Mouse (Mus musculus): ENCODE results near the gene Pbxip1.

Gene Pbxip1

GRCm38 (mm10) chr3:89432606-89433005 is 3.9 kb upstream of the Pbxip1 start:
- DNase-seq (ENCODE audit: low spot score in 2 of 2), result no peak

DNA sequence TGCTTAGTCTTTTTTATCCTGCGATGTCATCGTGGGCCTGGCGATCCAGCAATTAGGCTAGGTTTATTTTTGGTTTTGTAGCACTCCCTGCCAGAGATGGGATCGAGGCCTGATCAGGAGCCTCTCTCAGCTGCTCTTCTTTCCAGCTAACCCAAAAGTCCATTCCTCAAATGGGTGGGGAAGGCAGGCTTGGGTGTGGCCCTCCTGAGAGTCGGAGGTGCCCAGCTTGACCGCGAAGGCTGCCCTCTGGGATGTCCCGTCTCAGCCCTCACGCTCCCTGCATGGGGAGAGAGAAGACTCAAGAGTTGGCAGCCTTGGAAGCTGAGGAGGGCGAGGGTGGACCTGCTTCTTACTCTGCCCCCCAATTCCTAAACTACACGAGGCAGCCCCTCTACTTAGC is 2.0 kb upstream of the Pbxip1 start:
- DNase-seq (ENCODE audit: low spot score in 2 of 2), result no peak

- DNase-seq (ENCODE audit: low spot score in 2 of 2), result no peak
Observed at GRCm38 (mm10) chr3:89435041-89435440, 1.5 kb upstream of the Pbxip1 start.

DNA sequence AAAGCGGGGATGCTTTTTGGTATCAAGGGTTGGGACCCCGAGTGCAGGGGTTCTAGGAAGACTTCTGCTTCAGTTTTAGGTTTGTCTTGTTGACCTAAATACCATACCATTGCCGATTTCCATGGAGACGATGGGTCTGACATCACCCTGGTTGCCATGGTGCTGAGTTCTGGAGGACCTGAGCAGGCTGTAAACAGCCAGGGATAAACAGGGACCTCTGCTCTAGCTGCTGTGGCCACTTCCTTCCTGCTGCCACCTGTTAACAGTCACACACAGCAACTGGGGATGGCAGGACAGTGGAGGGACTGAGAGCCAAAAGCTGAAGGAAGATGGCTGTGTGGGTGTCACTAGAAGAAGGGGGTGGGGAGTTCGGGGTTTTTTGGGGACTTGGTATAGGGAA is 763 bp downstream of the Pbxip1 start:
- no peak for DNase-seq (ENCODE audit: low spot score in 2 of 2)

- DNase-seq (ENCODE audit: low spot score in 2 of 2), result no peak
Observed at GRCm38 (mm10) chr3:89440691-89441090, 4.2 kb downstream of the Pbxip1 start.

GRCm38 (mm10) chr3:89448720-89449537 is 12.4 kb downstream of the Pbxip1 start:
- no peak for DNase-seq (ENCODE audit: low spot score in 2 of 2)

DNA sequence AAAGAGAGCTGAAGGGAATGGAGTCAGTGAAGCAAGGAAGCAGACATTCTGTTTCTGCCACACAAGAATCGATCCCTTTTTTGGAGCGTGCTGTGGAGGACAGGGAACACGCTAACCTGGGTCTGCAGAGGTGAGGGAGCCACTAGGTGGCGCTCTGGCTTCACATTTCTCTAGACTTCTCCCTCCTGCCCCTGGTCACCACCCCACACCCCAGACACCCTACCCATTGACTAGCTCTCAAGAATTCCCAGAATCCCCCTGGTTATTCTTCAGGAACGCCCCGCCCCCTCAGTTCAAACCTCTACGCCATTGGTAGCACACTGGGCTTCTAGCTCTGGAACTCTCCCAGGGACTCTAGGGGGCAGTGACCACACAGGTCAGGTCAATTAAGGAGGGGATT is 13.0 kb downstream of the Pbxip1 start:
- peak; percentile 53 to 55 for DNase-seq (ENCODE audit: low spot score in 2 of 2)

GRCm38 (mm10) chr3:89451916-89452315 is 15.4 kb downstream of the Pbxip1 start:
- DNase-seq (ENCODE audit: low spot score in 2 of 2), result no peak

- no peak for DNase-seq (ENCODE audit: low spot score in 2 of 2)
Observed at GRCm38 (mm10) chr3:89454401-89455177, 18.1 kb downstream of the Pbxip1 start, which contains the start of gene Pmvk. Gene Pmvk (plus strand): TSS chr3:89454541.

DNA sequence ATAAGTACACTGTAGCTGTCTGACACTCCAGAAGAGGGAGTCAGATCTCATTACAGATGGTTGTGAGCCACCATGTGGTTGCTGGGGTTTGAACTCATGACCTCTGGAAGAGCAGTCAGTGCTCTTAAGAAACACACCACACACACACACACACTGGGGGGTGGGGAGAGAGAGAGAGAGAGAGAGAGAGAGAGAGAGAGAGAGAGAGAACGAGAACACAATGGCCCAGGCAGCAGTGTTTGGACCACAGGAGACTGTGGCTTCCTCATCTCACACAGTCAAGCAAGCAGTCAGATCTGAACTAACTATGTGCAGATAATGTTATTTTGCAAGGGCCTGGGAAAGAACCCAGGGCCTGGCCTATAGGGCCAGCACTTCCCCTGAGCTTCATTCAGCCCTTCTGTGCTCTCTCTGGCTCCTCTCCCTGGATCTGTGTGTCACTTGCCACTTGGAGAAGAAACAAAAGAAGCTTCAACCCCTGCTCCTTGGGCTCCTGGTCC is 19.3 kb downstream of the Pbxip1 start:
- DNase-seq (ENCODE audit: low spot score in 2 of 2), result no peak

DNA sequence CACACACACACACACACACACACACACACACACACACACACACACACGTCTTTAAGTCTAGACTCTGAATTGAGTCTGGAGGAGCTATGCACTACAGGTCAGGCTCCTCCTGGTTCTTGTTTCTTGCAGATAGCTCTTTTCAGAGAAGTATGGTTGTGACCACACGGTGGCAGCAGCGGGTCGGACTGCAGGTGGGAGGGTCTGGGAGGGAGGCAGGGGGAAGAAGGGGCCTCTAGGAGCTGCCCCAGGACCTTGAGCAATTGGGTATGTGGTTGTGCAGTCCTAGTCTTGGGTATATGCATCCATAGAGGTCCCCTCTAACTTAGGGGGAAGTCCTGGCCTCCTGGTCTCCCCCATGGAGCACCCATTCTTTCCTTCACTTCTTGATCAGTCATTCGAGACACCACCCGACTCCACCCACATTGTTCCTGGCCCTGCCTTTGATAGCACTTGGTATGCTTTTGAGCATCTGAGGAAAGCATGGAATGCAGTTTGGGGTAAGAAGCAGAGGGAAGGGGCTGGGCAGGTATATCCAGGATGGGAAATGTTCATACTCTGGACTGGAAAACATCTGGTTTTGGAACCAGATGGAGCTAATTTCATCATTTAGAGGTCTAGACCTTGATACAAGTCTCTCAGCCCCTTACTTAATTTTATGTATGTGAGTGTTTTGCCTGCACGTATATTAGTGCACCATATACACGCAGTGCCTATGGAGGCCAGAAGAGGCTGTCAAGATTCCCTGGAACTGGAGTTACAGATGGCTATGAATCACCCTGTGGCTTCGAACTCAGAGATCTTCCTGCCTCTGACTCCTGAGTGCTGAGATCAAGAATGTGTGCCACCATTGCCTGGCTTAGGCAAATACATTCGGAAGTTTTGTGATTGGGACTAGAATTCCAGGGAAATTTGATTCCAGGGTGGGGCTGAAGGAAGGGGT is 20.5 kb downstream of the Pbxip1 start:
- DNase-seq (ENCODE audit: low spot score in 2 of 2), result no peak

DNA sequence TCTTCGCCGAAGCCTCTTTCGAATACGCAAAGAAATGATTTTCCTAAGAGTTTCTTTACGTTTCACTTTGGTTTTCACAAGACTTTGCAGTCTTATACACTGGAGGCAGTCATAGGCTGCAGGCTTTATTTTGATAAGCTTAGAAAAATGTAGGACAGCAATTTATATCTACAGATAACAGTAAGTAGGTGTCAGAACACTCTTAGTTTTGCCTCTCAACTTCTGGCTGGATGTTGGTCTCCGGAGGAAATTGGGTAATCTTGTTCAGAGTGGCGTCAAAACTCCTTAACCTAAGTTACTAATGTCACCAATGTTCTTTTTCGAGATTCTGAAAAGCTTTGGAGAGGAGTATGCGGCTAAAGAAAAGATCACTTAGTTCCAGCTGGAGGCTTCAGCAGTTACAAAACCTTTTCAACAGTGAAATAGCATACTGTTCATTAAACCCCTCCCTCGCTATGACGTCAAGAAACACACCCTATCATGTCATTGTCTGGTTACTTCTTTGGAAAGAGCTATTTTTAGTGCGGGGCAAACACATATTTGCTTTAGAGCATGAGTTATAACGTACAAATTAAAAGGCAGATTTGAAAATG is 22.0 kb downstream of the Pbxip1 start:
- no peak for DNase-seq (ENCODE audit: low spot score in 2 of 2)

DNA sequence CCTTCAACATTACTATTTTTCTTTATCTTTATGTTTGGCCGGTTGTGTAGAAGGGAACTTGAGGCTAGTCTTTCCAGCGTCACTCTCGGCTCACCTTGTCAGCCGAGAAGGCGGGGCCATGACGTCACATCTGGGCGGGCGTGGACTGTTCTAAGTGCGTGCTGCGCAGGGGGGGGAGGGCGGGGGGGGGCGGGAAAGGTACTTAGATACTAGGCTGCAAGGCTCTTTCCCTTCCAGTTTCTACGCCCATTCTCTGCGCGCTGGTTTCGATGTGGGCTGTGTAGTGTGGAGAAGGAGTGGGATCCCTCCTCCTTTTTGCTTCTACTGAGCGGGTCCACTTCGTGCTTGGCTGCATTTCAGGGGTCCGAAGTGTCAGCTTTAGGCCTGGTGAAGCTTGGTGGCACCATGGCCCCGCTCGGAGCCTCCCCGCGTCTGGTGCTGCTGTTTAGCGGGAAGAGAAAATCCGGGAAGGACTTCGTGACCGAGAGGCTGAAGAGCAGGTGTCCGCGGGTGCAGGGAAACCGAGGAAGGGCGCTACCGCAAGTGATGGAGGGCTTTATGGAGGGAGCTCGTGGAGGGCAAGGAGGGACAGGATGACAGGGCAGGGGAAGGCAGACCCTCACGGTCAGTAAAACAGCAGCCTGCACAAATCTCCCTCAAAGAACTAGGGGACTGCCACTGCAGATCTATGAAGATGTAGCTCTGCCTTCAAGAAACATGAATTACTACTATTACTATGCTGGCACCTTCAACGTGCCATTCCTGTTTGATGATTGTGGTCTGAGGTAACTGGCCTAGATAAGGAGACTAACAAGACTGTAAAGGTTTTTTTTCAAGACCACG is 22.7 kb downstream of the Pbxip1 start:
- DNase-seq (ENCODE audit: low spot score in 2 of 2), result peak; percentile 74 to 86

GRCm38 (mm10) chr3:89468268-89468667 is 31.8 kb downstream of the Pbxip1 start:
- DNase-seq (ENCODE audit: low spot score in 2 of 2), result no peak

DNA sequence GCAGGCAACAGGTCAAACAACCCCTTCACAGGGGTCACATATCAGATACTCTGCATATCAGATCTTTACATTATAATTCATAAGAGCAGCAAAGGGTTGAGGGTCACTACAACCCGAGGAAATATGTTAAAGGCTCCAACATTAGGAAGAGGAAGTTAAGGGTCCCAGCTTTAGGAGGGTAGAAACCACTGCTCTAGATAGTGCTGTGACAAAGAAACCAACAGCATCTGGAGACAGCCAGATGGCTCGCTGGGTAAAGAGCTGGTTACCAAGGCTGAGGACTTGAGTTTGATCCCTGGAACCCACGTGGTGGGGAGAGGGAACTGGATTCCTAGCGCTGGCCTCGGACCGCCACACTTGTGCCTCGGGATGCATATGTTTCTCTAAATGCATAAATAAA is 35.8 kb downstream of the Pbxip1 start:
- no peak for DNase-seq (ENCODE audit: low spot score in 2 of 2)

GRCm38 (mm10) chr3:89473838-89474237 is 37.3 kb downstream of the Pbxip1 start:
- no peak for DNase-seq (ENCODE audit: low spot score in 2 of 2)

DNA sequence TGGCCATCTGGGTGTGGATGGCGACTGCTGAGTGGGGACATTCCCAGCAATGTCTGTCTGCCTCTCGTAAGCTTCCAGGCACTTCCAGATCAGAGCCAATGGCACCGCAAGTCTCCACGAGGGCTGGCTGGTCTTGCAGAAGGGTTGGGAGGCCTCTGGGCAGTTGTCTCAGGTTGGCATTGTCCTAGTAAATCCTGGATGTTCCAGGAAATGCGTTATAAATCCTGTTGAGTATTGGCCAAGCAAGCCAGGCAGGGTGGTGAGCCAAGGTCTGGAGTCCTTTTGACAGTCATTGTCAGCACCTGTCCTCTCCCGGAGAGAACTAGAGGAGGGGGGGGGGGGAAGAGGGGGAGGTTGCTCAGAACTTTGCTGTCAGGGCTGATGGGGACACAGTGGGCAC is 42.5 kb downstream of the Pbxip1 start:
- no peak for DNase-seq (ENCODE audit: low spot score in 2 of 2)

DNA sequence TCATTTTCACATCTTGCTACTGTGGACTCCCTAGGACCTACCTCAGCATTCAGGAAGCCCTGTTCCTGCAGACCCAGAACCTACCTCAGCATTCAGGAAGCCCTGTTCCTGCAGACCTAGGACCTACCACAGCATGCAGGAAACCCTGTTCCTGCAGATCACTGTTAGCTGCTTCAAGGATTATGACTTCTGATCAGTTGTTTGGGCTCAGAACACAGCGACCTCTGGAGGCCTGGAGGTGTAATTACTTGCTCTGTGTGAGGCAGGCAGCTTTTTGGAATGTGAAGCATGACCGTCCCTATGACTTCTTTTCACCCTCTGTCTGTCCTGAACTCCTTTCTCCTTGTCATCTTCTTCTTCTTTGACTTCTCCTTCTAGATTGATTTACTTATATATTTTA is 45.0 kb downstream of the Pbxip1 start:
- DNase-seq (ENCODE audit: low spot score in 2 of 2), result no peak

DNA sequence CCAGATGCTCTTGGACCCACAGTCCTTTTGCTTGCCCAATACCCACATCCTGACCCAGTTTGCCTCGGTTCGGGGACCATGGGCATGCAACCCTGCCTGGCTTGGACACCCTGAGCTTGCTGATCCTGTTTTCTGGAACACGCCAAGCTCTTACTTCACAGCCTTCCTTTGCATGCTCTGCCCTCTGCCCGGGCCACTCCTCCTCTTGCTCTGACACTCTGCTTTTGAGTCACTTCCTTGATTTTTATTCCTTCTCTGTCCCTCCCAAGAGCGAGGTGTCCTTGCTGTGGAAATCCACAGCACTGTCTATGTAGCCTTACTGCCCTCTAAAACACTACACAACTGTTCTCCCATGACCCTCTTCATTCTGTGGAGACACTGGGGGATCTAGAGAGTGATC is 45.7 kb downstream of the Pbxip1 start:
- no peak for DNase-seq (ENCODE audit: low spot score in 2 of 2)

- peak; percentile 24 to 55 for DNase-seq (ENCODE audit: low spot score in 2 of 2)
Observed at GRCm38 (mm10) chr3:89484766-89485524, 48.4 kb downstream of the Pbxip1 start.
